Mouse (Mus musculus) embryonic facial prominence, embryonic 12.5 days (tissue): ENCODE data around the gene Papolb. TPM values are rescaled to one million over a fixed set of nuclear protein-coding genes. Genes with fewer than 3 reads are reported as not detected.

Experiments used
- ATAC-seq: fragments of 200-750 bp; cut with Nextera tagmentation; 2 replicates; pipeline ENCODE4 v1.8.0; 2017; ENCODE audit not compliant: insufficient number of reproducible peaks, insufficient read depth, low FRiP score, low TSS enrichment
- H3K27ac ChIP-seq: fragments of 300-500 bp; sonication (generic); 2 replicates; pipeline ENCODE4 v1.5.1; 2016; ENCODE audit warnings: mild to moderate bottlenecking
- H3K27me3 ChIP-seq: fragments of 300-500 bp; sonication (generic); 2 replicates; pipeline ENCODE4 v1.6.1; 2016; ENCODE audit warnings: mild to moderate bottlenecking, moderate library complexity
- H3K36me3 ChIP-seq: fragments of 300-500 bp; sonication (generic); 2 replicates; pipeline ENCODE4 v1.6.1; 2016; ENCODE audit warnings: mild to moderate bottlenecking
- H3K4me1 ChIP-seq: fragments of 300-500 bp; sonication (generic); 2 replicates; pipeline ENCODE4 v1.6.1; 2016
- H3K4me2 ChIP-seq: fragments of 300-500 bp; sonication (generic); replicated peaks from 2 replicates; pipeline ENCODE4 v1.6.1; 2016; ENCODE audit warnings: mild to moderate bottlenecking, moderate library complexity
- H3K4me3 ChIP-seq: fragments of 300-500 bp; sonication (generic); 2 replicates; pipeline ENCODE4 v1.5.1; 2016; ENCODE audit warnings: mild to moderate bottlenecking
- H3K9ac ChIP-seq: fragments of 300-500 bp; sonication (generic); 2 replicates; pipeline ENCODE4 v1.6.1; 2016; ENCODE audit warnings: mild to moderate bottlenecking, moderate library complexity
- H3K9me3 ChIP-seq: fragments of 300-500 bp; sonication (generic); 2 replicates; pipeline ENCODE4 v1.6.1; 2016; ENCODE audit warnings: mild to moderate bottlenecking, moderate library complexity
- whole genome bisulfite sequencing: fragments of 180-500 bp; shearing (Covaris S2); methylation state at CpG from one replicate; pipeline ENCODE4 v1.1.7; 2016; 5-methylcytosine and 5-hydroxymethylcytosine counted together
- polyA plus RNA-seq: library from polyadenylated mRNA; unstranded; fragments of >200 nt; fragmentation: Nextera tagmentation; extraction: Ambion mirVana; gene quantifications from 2 replicates; pipeline ENCODE4 v1.2.1, GENCODE M21; 2016

Papolb gene
- polyA plus RNA-seq, 1 experiment from 2014 or later: 0.36 TPM

DNA sequence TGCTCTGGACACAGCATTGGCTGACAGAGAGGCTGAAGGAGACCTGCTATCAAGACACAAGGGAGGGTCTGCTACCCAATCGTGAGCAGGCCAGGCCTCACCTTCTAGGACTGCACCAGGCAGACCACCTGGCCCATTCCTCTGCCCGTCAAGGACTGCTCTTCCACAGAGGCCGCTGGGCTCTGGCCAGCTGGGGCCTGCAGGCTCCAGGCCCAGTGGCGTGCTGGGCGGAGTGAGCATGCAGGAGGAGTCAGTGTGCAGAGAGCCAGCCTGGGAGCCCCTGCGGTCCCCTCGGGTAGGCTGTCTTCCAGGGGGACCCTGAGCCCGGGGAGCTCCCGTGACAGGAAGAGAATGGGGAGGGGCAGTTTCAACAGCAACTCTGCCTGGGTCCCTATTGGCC lies 43.2 kb downstream of the Papolb start:
- 55% methylated on average over 9 of the region's 9 CpGs for WGBS
- Histone ChIP-seq H3K27me3 (no peaks in the 10 kb centered on the region), H3K9me3 (no peaks in the 10 kb centered on the region), H3K4me3 (no peak overlapping the region), H3K4me2 (no peak overlapping the region), H3K4me1 (0 out of 2 replicates have a peak, but pooled peaks cover 4% of the 10 kb centered on the region), H3K36me3 (0 out of 2 replicates have a peak, but pooled peaks cover 3% of the 10 kb centered on the region), H3K27ac (no peak overlapping the region), H3K9ac (0 out of 2 replicates have a peak overlapping the region, but pooled peaks have one; percentile 2)
- ATAC-seq: peak; percentile 19; the same call in 1 of the 2 replicates

DNA sequence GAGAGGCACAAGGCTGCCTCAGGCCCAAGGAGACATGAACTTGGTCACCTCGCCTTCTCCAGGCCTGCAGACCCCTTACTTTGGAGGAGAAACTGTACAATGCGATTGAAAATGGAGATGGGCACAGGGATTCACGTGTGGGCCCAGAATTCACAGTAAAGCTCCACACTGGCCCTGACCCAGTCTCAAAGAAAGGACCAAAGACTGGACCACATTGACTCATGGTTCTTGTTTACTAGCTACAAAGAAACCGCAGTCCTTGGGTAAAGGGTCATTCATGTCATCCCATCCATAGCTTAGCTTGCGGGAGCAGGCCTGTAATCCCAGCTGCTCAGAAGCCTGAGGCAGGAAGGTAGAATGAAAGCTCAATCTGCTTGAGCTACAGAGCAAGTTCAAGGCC lies 46.3 kb downstream of the Papolb start:
- 93% methylated on average over 5 of the region's 5 CpGs for WGBS
- Histone ChIP-seq H3K9me3 (no peaks in the 10 kb centered on the region), H3K4me1 (peaks cover 20% of the 10 kb centered on the region; the same call in 1 of the 2 replicates), H3K9ac (no peak overlapping the region), H3K27ac (no peak overlapping the region), H3K36me3 (0 out of 2 replicates have a peak, but pooled peaks cover 3% of the 10 kb centered on the region), H3K4me3 (no peak overlapping the region), H3K4me2 (no peak overlapping the region), H3K27me3 (no peaks in the 10 kb centered on the region)
- no peak for ATAC-seq

DNA sequence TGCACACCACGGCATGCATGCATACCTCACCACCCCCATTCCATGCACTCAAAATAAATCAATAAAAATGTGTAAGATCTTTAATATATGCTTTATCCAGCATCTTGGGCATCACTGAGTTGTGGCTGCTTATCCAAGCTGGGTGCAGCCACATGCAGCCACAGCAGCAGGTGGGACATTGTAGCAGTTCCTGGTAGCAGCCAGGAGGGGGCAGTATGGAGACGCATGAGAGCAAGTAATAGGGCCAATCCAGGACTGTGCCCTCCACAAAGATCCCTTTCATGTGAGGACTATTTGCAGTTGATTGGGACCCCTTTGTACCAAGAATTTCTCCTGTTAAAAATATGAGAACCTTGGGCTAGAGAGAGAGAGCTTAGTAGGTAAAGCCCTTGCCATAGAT lies 47.4 kb downstream of the Papolb start:
- 71% methylated on average over 2 of the region's 2 CpGs for WGBS
- 0 out of 2 replicates have a peak, but pooled peaks cover 3% of the 10 kb centered on the region for H3K36me3 ChIP-seq

DNA sequence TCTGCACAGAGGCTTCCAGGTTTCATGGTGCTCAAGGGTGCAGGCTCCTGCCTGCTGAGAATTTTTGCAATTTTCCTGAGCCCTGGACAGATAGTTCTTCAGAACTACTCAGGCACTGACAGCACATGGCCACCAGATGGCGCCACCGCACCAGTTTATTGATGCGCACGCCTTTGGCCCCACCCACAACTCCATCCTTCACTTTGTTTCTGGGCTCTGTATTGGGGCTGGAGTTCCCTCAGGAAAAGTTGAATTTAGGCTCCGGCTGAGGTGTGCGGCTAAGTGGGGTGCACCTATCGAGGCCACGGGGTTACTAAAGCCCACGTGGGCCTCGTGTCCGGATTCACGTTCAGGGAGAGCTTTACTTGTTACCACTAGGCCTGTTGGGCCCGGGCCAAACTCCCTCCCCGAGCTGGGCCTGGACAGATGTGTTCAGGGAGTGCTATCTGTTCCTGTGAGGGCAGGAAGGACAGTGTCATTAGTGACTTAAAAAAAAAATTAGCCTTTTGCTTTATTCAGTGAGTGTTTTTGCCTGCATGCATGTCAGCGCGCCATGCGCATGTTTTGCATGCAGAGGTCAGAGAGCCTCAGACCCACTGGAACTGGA lies 50.9 kb downstream of the Papolb start:
- H3K9ac ChIP-seq: no peak overlapping the region
- no peaks in the 10 kb centered on the region; the same call in 1 of the 2 replicates for H3K36me3 ChIP-seq
- no peak overlapping the region for H3K27ac ChIP-seq
- peak; percentile 38; the same call in 1 of the 2 replicates for ATAC-seq
- 0 out of 2 replicates have a peak overlapping the region, but pooled peaks have one; percentile 13 for H3K4me2 ChIP-seq
- H3K27me3 ChIP-seq: no peaks in the 10 kb centered on the region
- H3K9me3 ChIP-seq: no peaks in the 10 kb centered on the region
- no peak overlapping the region for H3K4me3 ChIP-seq
- H3K4me1 ChIP-seq: peaks cover 20% of the 10 kb centered on the region; the same call in 1 of the 2 replicates
- WGBS: 30% methylated on average over 17 of the region's 17 CpGs

More for the DNA sequence above, 47.4 kb downstream of the Papolb start:
- no peak for ATAC-seq
- Histone ChIP-seq H3K4me1 (peaks cover 20% of the 10 kb centered on the region; the same call in 1 of the 2 replicates), H3K4me3 (no peak overlapping the region), H3K4me2 (no peak overlapping the region), H3K27ac (no peak overlapping the region), H3K9me3 (no peaks in the 10 kb centered on the region), H3K27me3 (no peaks in the 10 kb centered on the region), H3K9ac (no peak overlapping the region)

DNA sequence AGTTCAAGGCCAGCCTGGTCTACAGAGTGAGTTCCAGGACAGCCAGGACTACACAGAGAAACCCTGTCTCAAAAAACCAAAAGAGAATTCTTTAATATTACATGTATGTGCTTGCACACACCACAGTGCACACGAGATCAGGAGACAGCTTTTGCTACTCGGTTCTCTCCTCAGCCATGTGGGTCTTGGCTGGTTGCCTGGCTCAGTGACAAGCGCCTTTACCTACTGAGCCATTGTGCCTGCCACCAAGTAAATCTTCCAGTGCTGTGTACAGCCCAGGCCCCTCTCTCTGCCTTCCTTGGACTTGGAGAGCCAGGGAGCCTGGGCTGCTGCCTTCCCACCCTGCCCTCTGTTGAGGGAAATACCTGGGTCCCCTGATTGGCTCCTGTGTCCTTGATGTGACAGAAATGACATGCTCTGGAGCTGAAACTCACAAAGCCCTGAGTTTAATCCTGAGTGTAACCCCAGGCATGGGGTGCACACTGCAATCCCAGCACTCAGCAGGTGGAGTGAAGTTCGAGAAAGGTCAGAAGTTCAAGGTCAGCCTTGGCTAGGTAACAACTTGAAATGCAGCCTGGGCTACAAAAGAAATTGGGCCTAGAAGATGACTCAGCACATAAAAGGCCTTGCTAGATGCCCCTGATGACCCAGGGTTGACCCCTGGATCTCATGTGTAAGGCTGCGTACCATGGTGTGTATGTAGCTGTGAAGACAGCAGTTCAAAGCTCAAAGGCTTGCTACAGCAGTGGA lies 51.8 kb downstream of the Papolb start:
- no peaks in the 10 kb centered on the region; the same call in 1 of the 2 replicates for H3K36me3 ChIP-seq
- H3K27me3 ChIP-seq: no peaks in the 10 kb centered on the region
- H3K27ac ChIP-seq: no peak overlapping the region
- H3K4me3 ChIP-seq: no peak overlapping the region
- no peak for ATAC-seq
- H3K4me2 ChIP-seq: no peak overlapping the region
- WGBS: 87% methylated on average over 5 of the region's 5 CpGs
- H3K9me3 ChIP-seq: no peaks in the 10 kb centered on the region
- peaks cover 20% of the 10 kb centered on the region; the same call in 1 of the 2 replicates for H3K4me1 ChIP-seq
- H3K9ac ChIP-seq: no peak overlapping the region

DNA sequence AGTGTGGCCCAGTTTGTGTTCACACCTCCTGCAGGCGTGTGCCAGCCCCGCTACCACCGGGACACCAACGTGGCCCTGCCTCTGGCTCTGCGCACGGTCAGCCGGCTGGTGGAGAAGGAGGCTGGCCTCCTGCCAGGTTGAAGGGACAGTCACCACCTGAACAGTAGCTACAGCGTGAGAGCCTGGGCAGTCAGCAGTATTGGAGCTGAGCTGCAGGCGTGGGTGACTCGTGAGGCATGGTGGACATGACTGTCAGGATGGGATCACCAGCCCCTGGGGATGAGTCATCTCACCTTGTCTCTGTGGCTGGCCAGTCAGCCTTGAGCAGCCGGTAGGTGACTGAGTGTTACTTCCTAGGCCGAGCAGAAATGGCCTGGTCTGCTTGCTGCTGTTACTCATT lies 52.5 kb downstream of the Papolb start:
- no peak overlapping the region for H3K4me3 ChIP-seq
- H3K27me3 ChIP-seq: no peaks in the 10 kb centered on the region
- H3K9ac ChIP-seq: no peak overlapping the region
- WGBS: 91% methylated on average over 12 of the region's 12 CpGs
- peaks cover 20% of the 10 kb centered on the region; the same call in 1 of the 2 replicates for H3K4me1 ChIP-seq
- no peak overlapping the region for H3K4me2 ChIP-seq
- no peak for ATAC-seq
- no peak overlapping the region for H3K27ac ChIP-seq
- H3K9me3 ChIP-seq: no peaks in the 10 kb centered on the region
- peaks cover 4% of the 10 kb centered on the region; the same call in 1 of the 2 replicates for H3K36me3 ChIP-seq

Other genes starting within 250 kb of the Papolb start
- gene Foxk1, start 128.6 kb downstream of the Papolb start, polyA plus RNA-seq: 7.0 and 8.4 TPM in 2 replicates
- gene Ap5z1, start 66.1 kb downstream of the Papolb start, polyA plus RNA-seq: 10.8 and 12.4 TPM in 2 replicates
- gene Radil, start 21.0 kb upstream of the Papolb start, polyA plus RNA-seq: 6.4 and 6.9 TPM in 2 replicates
- gene Mmd2, start 78.7 kb upstream of the Papolb start, polyA plus RNA-seq: 5.1 and 6.0 TPM in 2 replicates
- 67.2 and 73.4 TPM in 2 replicates for gene Wipi2, start 97.6 kb upstream of the Papolb start, polyA plus RNA-seq
- 15.7 and 19.0 TPM in 2 replicates for gene Slc29a4, start 162.4 kb upstream of the Papolb start, polyA plus RNA-seq